Mouse (Mus musculus): ENCODE results near the gene Bloc1s5. TPM values are rescaled to one million over a fixed set of nuclear protein-coding genes. Genes with fewer than 3 reads are reported as not detected.

The Bloc1s5 gene
- polyA plus RNA-seq, 1 experiment from 2014 or later: 17.6 TPM

- WGBS: 54% methylated on average over 25 of the region's 25 CpGs
- H3K4me2 ChIP-seq: peak overlapping the region; percentile 43
- ATAC-seq (ENCODE audit: insufficient read depth) (peak; percentile 33; the same call in 1 of the 2 replicates), DNase-seq (no peak)
- no peaks in the 10 kb centered on the region for H3K9me3 ChIP-seq (ENCODE audit: low read depth, low read length)
- no peak overlapping the region for H3K9ac ChIP-seq
- H3K36me3 ChIP-seq (ENCODE audit: insufficient read depth): no peaks in the 10 kb centered on the region
- H3K27ac ChIP-seq (ENCODE audit: low read depth): no peak overlapping the region
- H3K27me3 ChIP-seq (ENCODE audit: insufficient read depth, low read length): no peaks in the 10 kb centered on the region
- TF ChIP-seq CTCF (IDR thresholded peaks at IDR 0.05; ENCODE audit: low read depth): no peak
- no peaks in the 10 kb centered on the region for H3K4me1 ChIP-seq (ENCODE audit: insufficient read depth)
- peak overlapping the region; percentile 3; the same call in 1 of the 2 replicates for H3K4me3 ChIP-seq (ENCODE audit: low read depth, low read length)
Observed at GRCm38 (mm10) chr13:38579971-38580600, 54.8 kb downstream of the Bloc1s5 start.

GRCm38 (mm10) chr13:38574668-38575067 lies 60.2 kb downstream of the Bloc1s5 start:
- H3K4me3 ChIP-seq (ENCODE audit: low read depth, low read length): no peak overlapping the region
- no peak for DNase-seq
- no peaks in the 10 kb centered on the region for H3K9me3 ChIP-seq (ENCODE audit: low read depth, low read length)
- no peaks in the 10 kb centered on the region for H3K27me3 ChIP-seq (ENCODE audit: insufficient read depth, low read length)
- H3K27ac ChIP-seq (ENCODE audit: low read depth): no peak overlapping the region
- H3K9ac ChIP-seq: no peak overlapping the region
- no peak for ATAC-seq (ENCODE audit: insufficient read depth)
- no peaks in the 10 kb centered on the region for H3K4me1 ChIP-seq (ENCODE audit: insufficient read depth)
- WGBS: 52% methylated on average over 3 of the region's 3 CpGs
- H3K4me2 ChIP-seq: no peak overlapping the region
- H3K36me3 ChIP-seq (ENCODE audit: insufficient read depth): no peaks in the 10 kb centered on the region
- TF ChIP-seq CTCF (IDR thresholded peaks at IDR 0.05; ENCODE audit: low read depth): no peak

- H3K4me2 ChIP-seq: no peak overlapping the region
- no peaks in the 10 kb centered on the region for H3K36me3 ChIP-seq (ENCODE audit: insufficient read depth)
- no peak for TF ChIP-seq CTCF (IDR thresholded peaks at IDR 0.05; ENCODE audit: low read depth)
- ATAC-seq (ENCODE audit: insufficient read depth) (no peak), DNase-seq (no peak)
- no peak overlapping the region for H3K27ac ChIP-seq (ENCODE audit: low read depth)
- no peaks in the 10 kb centered on the region for H3K4me1 ChIP-seq (ENCODE audit: insufficient read depth)
- 88% methylated on average over 1 of the region's 1 CpGs for WGBS
- H3K4me3 ChIP-seq (ENCODE audit: low read depth, low read length): no peak overlapping the region
- H3K9ac ChIP-seq: no peak overlapping the region
- H3K9me3 ChIP-seq (ENCODE audit: low read depth, low read length): no peaks in the 10 kb centered on the region
- no peaks in the 10 kb centered on the region for H3K27me3 ChIP-seq (ENCODE audit: insufficient read depth, low read length)
Observed at GRCm38 (mm10) chr13:38573281-38573680, 61.6 kb downstream of the Bloc1s5 start.

- no peak for TF ChIP-seq CTCF (IDR thresholded peaks at IDR 0.05; ENCODE audit: low read depth)
- H3K36me3 ChIP-seq (ENCODE audit: insufficient read depth): no peaks in the 10 kb centered on the region
- DNase-seq: no peak
- 76% methylated on average over 4 of the region's 4 CpGs for WGBS
- H3K9me3 ChIP-seq (ENCODE audit: low read depth, low read length): no peaks in the 10 kb centered on the region
- ATAC-seq (ENCODE audit: insufficient read depth): no peak
- H3K4me2 ChIP-seq: no peak overlapping the region
- H3K4me1 ChIP-seq (ENCODE audit: insufficient read depth): no peaks in the 10 kb centered on the region
- H3K27me3 ChIP-seq (ENCODE audit: insufficient read depth, low read length): no peaks in the 10 kb centered on the region
- H3K9ac ChIP-seq: no peak overlapping the region
- no peak overlapping the region for H3K27ac ChIP-seq (ENCODE audit: low read depth)
- H3K4me3 ChIP-seq (ENCODE audit: low read depth, low read length): no peak overlapping the region
Observed at GRCm38 (mm10) chr13:38565245-38565644, 69.7 kb downstream of the Bloc1s5 start.

- WGBS: 48% methylated on average over 11 of the region's 11 CpGs
- no peak overlapping the region for H3K9ac ChIP-seq
- no peaks in the 10 kb centered on the region for H3K9me3 ChIP-seq (ENCODE audit: low read depth, low read length)
- no peaks in the 10 kb centered on the region for H3K36me3 ChIP-seq (ENCODE audit: insufficient read depth)
- DNase-seq (no peak), ATAC-seq (ENCODE audit: insufficient read depth) (no peak)
- TF ChIP-seq CTCF (IDR thresholded peaks at IDR 0.05; ENCODE audit: low read depth): no peak
- H3K27me3 ChIP-seq (ENCODE audit: insufficient read depth, low read length): no peaks in the 10 kb centered on the region
- no peak overlapping the region for H3K4me3 ChIP-seq (ENCODE audit: low read depth, low read length)
- no peaks in the 10 kb centered on the region for H3K4me1 ChIP-seq (ENCODE audit: insufficient read depth)
- no peak overlapping the region for H3K4me2 ChIP-seq
- no peak overlapping the region for H3K27ac ChIP-seq (ENCODE audit: low read depth)
Observed at GRCm38 (mm10) chr13:38554611-38555010, 80.3 kb downstream of the Bloc1s5 start.

- H3K9ac ChIP-seq: no peak overlapping the region
- ATAC-seq (ENCODE audit: insufficient read depth) (no peak), DNase-seq (no peak)
- H3K9me3 ChIP-seq (ENCODE audit: low read depth, low read length): no peaks in the 10 kb centered on the region
- no peak overlapping the region for H3K4me3 ChIP-seq (ENCODE audit: low read depth, low read length)
- TF ChIP-seq CTCF (IDR thresholded peaks at IDR 0.05; ENCODE audit: low read depth): no peak
- no peak overlapping the region for H3K27ac ChIP-seq (ENCODE audit: low read depth)
- WGBS: 57% methylated on average over 3 of the region's 3 CpGs
- no peaks in the 10 kb centered on the region for H3K27me3 ChIP-seq (ENCODE audit: insufficient read depth, low read length)
- H3K4me1 ChIP-seq (ENCODE audit: insufficient read depth): no peaks in the 10 kb centered on the region
- no peak overlapping the region for H3K4me2 ChIP-seq
- no peaks in the 10 kb centered on the region for H3K36me3 ChIP-seq (ENCODE audit: insufficient read depth)
Observed at GRCm38 (mm10) chr13:38554210-38554609, 80.7 kb downstream of the Bloc1s5 start.

GRCm38 (mm10) chr13:38548681-38549080 lies 86.2 kb downstream of the Bloc1s5 start:
- Histone ChIP-seq H3K36me3 (ENCODE audit: insufficient read depth) (no peaks in the 10 kb centered on the region), H3K27me3 (ENCODE audit: insufficient read depth, low read length) (no peaks in the 10 kb centered on the region), H3K4me3 (ENCODE audit: low read depth, low read length) (no peak overlapping the region), H3K9me3 (ENCODE audit: low read depth, low read length) (no peaks in the 10 kb centered on the region), H3K4me2 (no peak overlapping the region), H3K27ac (ENCODE audit: low read depth) (no peak overlapping the region), H3K4me1 (ENCODE audit: insufficient read depth) (no peaks in the 10 kb centered on the region), H3K9ac (no peak overlapping the region)
- TF ChIP-seq CTCF (IDR thresholded peaks at IDR 0.05; ENCODE audit: low read depth): peak; percentile 15; the same call in 1 of the 2 replicates
- WGBS: 79% methylated on average over 5 of the region's 5 CpGs
- ATAC-seq (ENCODE audit: insufficient read depth) (no peak), DNase-seq (no peak)
